Mouse (Mus musculus): Measurements from ENCODE around the gene Socs7.

Socs7 gene

DNA sequence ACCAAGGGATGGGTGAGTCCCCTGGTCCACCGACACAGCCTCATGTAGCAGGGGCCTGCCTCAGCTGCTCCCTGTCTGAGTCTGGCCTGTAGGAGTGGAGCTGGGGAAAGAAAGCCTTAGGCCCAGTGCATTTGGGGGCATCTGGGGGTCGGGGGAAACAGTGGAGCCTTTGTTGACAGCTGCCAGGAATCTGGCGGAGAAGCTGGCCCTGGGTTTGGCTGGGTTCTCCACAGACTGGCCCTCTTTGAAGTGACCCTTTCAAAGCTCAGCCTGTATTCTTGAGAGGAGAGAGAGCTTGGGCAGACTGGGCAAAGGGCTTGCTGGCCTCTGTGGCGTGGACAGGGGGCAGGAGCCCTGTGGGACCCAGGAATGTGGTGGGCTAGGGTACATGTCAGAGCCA lies 60.2 kb downstream of the Socs7 start:
- peak; percentile 73 for DNase-seq

DNA sequence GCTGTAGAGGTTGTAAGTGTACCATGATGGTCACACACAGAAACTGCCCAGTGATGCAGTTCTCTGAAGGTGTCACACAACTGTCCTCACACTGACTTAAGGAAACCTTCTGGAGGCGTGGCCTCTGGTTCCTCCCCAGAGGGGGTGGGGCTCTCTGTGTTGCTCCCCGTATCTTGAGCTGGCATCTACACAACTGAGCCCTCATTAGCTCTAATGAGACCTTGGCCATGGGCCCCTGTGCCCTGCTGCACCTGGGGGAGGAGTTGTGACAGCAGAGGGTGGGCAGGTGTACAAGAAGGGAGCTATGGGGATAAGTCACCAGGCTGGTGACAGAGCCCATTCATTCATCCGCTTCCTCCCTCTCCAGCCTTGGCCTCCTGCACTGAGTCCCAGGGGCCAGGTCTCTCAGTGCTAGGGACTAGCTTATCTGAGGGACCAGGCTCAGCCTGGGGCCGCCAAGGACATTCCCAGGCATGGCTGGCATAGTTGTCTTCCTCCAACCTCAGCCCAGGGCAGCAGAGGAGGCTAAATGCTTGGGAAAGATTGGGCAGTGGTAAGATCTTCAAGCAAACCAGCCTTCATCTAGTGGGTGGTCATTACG lies 61.8 kb downstream of the Socs7 start:
- DNase-seq, result peak; percentile 3

GRCm38 (mm10) chr11:97424802-97425201 lies 62.5 kb downstream of the Socs7 start:
- no peak for DNase-seq

GRCm38 (mm10) chr11:97427794-97428725 lies 65.7 kb downstream of the Socs7 start:
- DNase-seq, result peak; percentile 74

- DNase-seq, result no peak
Measured at GRCm38 (mm10) chr11:97428726-97429077, 66.4 kb downstream of the Socs7 start.

- no peak for DNase-seq
Measured at GRCm38 (mm10) chr11:97429615-97430014, 67.3 kb downstream of the Socs7 start.

- DNase-seq, result no peak
Measured at GRCm38 (mm10) chr11:97432015-97432414, 69.7 kb downstream of the Socs7 start.

DNA sequence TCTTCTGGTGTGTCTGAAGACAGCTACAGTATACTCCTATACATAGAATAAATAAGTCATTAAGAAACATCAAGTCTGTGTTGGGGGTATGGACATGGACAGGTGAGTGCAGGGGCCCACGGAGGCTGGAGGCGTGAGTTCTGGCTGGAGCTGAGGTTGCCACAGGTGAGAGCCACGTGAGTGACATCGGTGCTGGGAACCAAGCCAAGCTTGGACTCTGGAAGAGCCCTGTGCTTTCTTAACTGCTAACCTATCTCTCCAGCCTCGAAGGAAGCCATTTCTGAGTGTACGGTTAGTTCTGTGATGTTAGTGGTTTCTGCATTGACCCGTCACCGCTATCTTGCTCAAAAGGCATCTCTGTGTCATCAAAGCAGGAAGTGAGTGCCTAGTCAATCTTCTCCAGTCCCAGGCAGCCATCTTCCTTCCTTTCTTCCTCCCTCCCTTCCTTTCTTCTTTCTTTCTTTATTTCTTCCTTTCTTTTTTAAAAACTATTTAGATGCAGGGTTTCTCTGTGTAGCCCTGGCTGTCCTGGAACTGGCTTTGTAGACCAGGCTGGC lies 70.7 kb downstream of the Socs7 start:
- no peak for DNase-seq

- no peak for DNase-seq
Measured at GRCm38 (mm10) chr11:97434121-97434520, 71.8 kb downstream of the Socs7 start.

DNA sequence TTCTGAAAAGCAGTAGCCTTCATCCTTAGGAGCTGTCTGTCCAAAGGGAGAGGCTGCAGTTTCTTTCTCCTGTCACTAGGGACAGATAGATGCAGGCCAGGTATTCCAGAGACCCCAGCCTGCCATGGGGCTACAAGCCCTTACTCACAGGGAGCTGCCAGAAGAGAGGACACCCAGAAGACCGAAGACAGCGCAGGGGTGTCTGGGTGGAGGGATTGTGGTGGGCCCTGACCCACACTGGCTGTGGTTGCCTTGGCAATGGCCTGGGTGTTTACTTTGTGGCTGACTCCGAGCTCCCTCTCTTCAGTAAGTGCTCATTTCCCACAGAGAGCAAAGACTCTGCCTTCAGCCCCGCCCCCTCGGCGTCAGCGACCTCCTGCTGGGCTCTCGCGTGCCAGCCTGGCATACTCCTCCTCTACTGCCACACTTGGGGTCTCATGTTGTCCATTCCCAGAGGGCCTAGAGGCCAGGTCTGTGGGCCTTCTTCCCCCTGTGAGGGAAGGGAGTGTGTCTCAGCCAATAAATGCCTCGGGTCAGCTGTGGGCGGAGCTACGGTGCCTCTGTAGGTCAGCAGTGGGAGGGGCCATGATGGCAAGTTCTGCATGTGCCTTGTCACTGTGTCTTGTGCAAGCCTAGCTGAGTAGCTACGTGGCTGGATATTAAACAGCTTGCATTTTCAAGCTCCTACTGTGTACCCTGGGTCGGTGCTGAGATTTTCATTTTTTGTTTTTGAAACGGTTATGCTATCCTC lies 72.5 kb downstream of the Socs7 start:
- DNase-seq, result peak; percentile 85

GRCm38 (mm10) chr11:97435808-97436491 lies 73.6 kb downstream of the Socs7 start:
- DNase-seq, result no peak

- no peak for DNase-seq
Measured at GRCm38 (mm10) chr11:97437745-97438144, 75.4 kb downstream of the Socs7 start.

DNA sequence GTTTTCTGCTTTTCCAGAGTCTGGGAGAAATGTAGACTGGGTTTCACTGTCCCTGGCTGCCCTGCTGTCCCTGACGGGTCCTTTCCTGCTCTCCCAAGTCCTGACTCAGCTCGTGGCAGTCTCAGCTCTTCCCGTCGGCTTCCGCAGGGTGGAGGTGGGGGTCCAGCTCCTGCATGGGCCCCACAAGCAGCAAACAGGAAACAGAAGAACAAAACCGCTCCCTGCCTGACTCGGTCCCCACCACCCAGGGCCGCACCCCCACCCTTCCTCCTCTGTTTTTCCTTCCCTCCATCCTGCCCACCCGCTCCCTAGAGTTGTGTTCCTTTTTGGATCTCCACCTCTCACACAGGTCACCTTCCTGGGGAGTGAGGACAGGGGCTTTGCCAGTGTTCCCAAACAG lies 76.5 kb downstream of the Socs7 start:
- no peak for DNase-seq

DNA sequence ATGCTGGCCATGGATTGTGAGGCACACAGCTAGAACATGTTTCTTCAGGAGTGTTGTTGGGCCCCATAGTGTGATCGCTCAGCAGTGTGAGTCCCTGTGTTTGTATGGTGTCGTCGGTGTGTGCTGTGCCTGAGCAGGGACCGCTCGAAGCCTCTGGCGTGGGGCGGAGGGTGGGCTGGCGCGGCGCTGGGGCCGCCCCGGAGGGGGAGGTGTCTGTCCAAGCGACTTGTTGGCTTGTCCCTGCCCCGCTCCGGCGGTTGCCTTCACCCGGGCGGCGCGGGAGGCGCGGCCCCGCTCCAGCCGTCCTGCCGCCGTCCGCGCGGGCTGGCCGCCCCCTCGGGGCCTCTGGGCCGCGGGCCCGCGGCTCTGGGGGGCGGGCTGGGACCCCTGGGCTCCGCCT lies 77.6 kb downstream of the Socs7 start:
- no peak for DNase-seq

- DNase-seq, result no peak
Measured at GRCm38 (mm10) chr11:97440441-97440881, 78.1 kb downstream of the Socs7 start.

DNA sequence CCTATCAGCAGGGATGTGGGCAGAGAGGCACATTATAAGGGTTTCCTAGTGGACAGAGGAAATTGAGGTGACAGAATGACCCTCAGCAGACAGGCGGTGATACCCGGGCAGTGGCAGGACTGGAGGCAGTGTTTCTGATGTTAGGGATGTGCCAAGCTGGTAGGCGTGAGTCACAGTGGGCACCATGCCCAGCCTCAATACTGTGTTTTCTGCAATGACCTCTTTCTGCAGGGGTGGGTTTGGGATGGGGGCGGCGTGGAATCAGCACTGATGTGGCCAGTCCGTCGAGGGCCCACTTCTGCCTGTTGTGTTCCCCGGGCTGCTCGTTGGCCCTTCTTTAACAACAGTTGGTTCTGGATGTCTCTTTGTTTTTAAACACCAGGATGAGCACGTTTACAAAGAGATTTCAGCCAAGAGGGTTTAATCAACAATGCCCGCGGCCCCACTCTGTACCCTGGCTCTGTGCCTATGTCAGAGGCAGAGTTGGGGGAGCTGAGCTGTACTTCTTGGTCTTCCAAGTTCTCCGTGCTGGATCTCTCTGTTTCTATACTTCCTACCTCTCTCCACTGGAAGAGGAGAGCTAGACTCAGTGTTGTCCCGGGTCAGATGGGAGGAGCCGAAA lies 78.8 kb downstream of the Socs7 start:
- DNase-seq, result peak; percentile 63

DNA sequence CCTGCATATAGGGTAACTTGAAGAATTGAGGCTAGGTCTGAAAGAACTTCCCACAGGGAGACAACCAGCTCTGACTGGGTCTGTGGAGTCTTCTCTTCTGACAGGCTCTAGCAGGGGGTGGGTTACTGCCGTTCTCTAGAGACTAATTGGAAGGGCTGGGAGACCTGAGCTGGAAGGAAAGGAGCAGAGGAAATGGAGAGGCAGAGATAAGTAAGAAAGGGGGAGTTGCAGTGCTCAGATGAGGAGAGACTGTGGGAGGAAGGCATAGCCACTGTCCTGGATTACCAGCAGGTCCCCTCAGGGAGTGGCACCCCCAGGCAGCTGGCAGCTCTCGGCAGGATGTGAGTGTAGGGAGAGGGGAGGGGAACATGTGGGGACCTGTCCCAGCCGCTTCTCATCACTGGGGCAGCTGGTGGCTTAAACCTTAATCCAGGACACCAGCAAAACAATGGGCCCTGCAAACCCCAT lies 79.3 kb downstream of the Socs7 start:
- no peak for DNase-seq

- no peak for DNase-seq
Measured at GRCm38 (mm10) chr11:97442891-97443675, 80.7 kb downstream of the Socs7 start.

- DNase-seq, result no peak
Measured at GRCm38 (mm10) chr11:97445596-97445995, 83.2 kb downstream of the Socs7 start.

- no peak for DNase-seq
Measured at GRCm38 (mm10) chr11:97445999-97446511, 83.7 kb downstream of the Socs7 start.

GRCm38 (mm10) chr11:97447979-97448378 lies 85.6 kb downstream of the Socs7 start:
- no peak for DNase-seq
